Mouse (Mus musculus): ENCODE measurements around the gene Ick.

DNA sequence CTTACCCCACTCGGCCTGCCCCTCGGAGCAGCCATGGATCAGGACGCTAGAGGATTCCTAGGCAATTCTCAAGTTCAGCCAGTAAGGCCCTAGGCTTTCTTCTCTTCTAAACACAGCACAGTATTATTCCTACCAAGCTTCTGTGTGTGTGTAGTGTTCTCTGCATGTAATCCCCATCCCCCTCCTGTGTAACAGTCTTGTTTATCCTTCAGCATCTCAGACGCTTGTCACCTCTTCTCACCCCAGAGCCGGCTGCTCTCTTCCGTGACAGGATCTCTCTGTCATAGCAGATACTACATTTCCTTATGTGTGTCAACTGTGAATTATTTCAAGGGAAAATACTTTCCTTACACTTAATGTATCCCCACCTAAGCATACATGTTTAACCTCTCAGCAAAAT, 17.0 kb downstream of the Ick start:
- TF ChIP-seq POLR2A (IDR thresholded peaks at IDR 0.05; ENCODE audit: insufficient read length, low read depth) (no peak), TCF12 (IDR thresholded peaks at IDR 0.05; ENCODE audit: insufficient read depth, poor library complexity, severe bottlenecking) (no peak), USF1 (IDR thresholded peaks at IDR 0.05; ENCODE audit: low read depth) (no peak), MAX (IDR thresholded peaks at IDR 0.05; ENCODE audit: low read depth) (no peak), SRF (IDR thresholded peaks at IDR 0.05; ENCODE audit: control insufficient read depth, insufficient read length, low read depth) (no peak), POLR2AphosphoS2 (IDR thresholded peaks at IDR 0.05; ENCODE audit: insufficient read length, low read depth) (no peak), CEBPB (IDR thresholded peaks at IDR 0.05; ENCODE audit: insufficient read depth, poor library complexity, severe bottlenecking) (no peak), REST (IDR thresholded peaks at IDR 0.05; ENCODE audit: insufficient read depth, insufficient read length) (no peak), E2F4 (IDR thresholded peaks at IDR 0.05; ENCODE audit: insufficient read depth) (no peak), MYOG (IDR thresholded peaks at IDR 0.05; ENCODE audit: control insufficient read depth in 1 of 3, insufficient read depth in 1 of 3, insufficient read length in 2 of 3, low read depth in 2 of 3) (no peak), MYOD1 (IDR thresholded peaks at IDR 0.05; ENCODE audit: control insufficient read depth in 1 of 3, insufficient read length in 2 of 3, low read depth in 2 of 3) (no peak)

All from myocyte (in vitro differentiated cells).